Mouse (Mus musculus) intestine, embryonic 14.5 days (tissue): ENCODE measurements at regions not wholly inside any gene's neighbourhood (a gene's known extent, or its start where the extent isn't known, plus 50 kb on each side); places are given as distances from the start of the nearest gene placed in this dataset.
"Not testable (repeated sequence)": the region's sequence is repeated elsewhere in the genome, so short reads cannot be mapped to it uniquely, and the experiment has no call there.

Experiments
- ATAC-seq: fragments of 200-750 bp; cut with Nextera tagmentation; replicated peaks from 2 replicates; pipeline ENCODE4 v1.8.0; 2017; ENCODE audit warnings: low read depth, moderate number of reproducible peaks, moderate TSS enrichment, moderate library complexity; ENCODE audit not compliant: low FRiP score, low TSS enrichment
- DNase-seq: peaks from one replicate; pipeline ENCODE4 v3.0.0-alpha.2; 2018; ENCODE audit warnings: low spot score
- H3K27ac ChIP-seq: fragments of 300-500 bp; sonication (generic); 2 replicates; pipeline ENCODE4 v1.5.1; 2014; ENCODE audit warnings: low read depth, mild to moderate bottlenecking, control low read depth
- H3K27me3 ChIP-seq: fragments of 300-500 bp; sonication (generic); replicated peaks from 2 replicates; pipeline ENCODE4 v1.6.1; 2014; ENCODE audit warnings: low read length, control low read depth; ENCODE audit not compliant: control insufficient read depth, insufficient read depth
- H3K36me3 ChIP-seq: fragments of 300-500 bp; sonication (generic); 2 replicates; pipeline ENCODE4 v1.6.1; 2014; ENCODE audit warnings: low read length, control low read depth; ENCODE audit not compliant: control insufficient read depth, insufficient read depth
- H3K4me1 ChIP-seq: fragments of 300-500 bp; sonication (generic); replicated peaks from 2 replicates; pipeline ENCODE4 v1.6.1; 2014; ENCODE audit warnings: low read length, control low read depth, mixed read lengths; ENCODE audit not compliant: control insufficient read depth, insufficient read depth
- H3K4me2 ChIP-seq: fragments of 300-500 bp; sonication (generic); 2 replicates; pipeline ENCODE4 v1.6.1; 2014; ENCODE audit warnings: low read length
- H3K4me3 ChIP-seq: fragments of 300-500 bp; sonication (generic); 2 replicates; pipeline ENCODE4 v1.5.1; 2014; ENCODE audit warnings: low read depth, low read length, control low read depth, mixed read lengths
- H3K9ac ChIP-seq: fragments of 300-500 bp; sonication (generic); 2 replicates; pipeline ENCODE4 v1.6.1; 2014; ENCODE audit warnings: mild to moderate bottlenecking, low read length
- H3K9me3 ChIP-seq: fragments of 300-500 bp; sonication (generic); 2 replicates; pipeline ENCODE4 v1.6.1; 2016; ENCODE audit warnings: low read length, control low read depth; ENCODE audit not compliant: control insufficient read depth
- WGBS: fragments of 180-500 bp; shearing (Covaris S2); extraction: QIAGEN DNeasy Blood & Tissue Kit; methylation state at CpG from one replicate; pipeline ENCODE4 v1.1.7; 2014; 5-methylcytosine and 5-hydroxymethylcytosine counted together

- ATAC-seq, H3K9ac ChIP-seq, H3K4me3 ChIP-seq, H3K36me3 ChIP-seq, DNase-seq, H3K27me3 ChIP-seq, H3K4me1 ChIP-seq, H3K27ac ChIP-seq, H3K4me2 ChIP-seq, H3K9me3 ChIP-seq: not testable (repeated sequence)
- 88% methylated on average over 3 of the region's 3 CpGs for WGBS
These were observed 203.3 kb upstream of the Cntn5 start for GRCm38 (mm10) chr9:11107828-11108227.

DNA sequence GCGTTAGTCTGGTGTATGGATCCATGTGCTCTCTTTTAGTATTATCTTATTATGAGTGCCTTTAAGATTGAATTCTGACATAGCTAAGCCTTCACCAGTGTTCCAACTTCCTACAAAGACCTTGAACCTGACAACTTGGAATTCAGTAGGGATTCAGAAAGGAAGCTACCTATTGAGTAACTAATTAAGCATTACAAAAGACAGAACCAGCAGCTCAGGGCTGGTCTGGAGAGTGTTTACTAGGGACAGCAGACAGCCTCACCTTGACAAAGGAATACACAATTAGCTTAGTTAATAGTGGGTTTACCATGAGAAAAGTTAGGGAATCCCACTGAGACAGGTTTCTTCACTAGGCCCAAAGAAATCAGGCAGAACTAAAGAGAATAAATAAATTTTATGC lies 202.6 kb upstream of the Cntn5 start:
- not testable (repeated sequence) for H3K27me3 ChIP-seq, H3K9me3 ChIP-seq, H3K27ac ChIP-seq, H3K4me1 ChIP-seq, H3K4me2 ChIP-seq, H3K4me3 ChIP-seq, DNase-seq, H3K36me3 ChIP-seq, ATAC-seq, H3K9ac ChIP-seq
- 96% methylated on average over 1 of the region's 1 CpGs for WGBS

- no peak overlapping the region for H3K4me3 ChIP-seq
- H3K27me3 ChIP-seq: no peaks in the 10 kb centered on the region
- H3K9me3 ChIP-seq: 0 out of 2 replicates have a peak, but pooled peaks cover 3% of the 10 kb centered on the region
- DNase-seq: no peak
- WGBS: 90% methylated on average over 2 of the region's 2 CpGs
- H3K9ac ChIP-seq: no peak overlapping the region
- no peak overlapping the region for H3K27ac ChIP-seq
- H3K4me2 ChIP-seq: no peak overlapping the region
- ATAC-seq: no peak
- H3K4me1 ChIP-seq: no peaks in the 10 kb centered on the region
- no peaks in the 10 kb centered on the region for H3K36me3 ChIP-seq
These were observed 201.7 kb upstream of the Cntn5 start for GRCm38 (mm10) chr9:11106268-11106667.

- Histone ChIP-seq H3K4me1 (no peaks in the 10 kb centered on the region), H3K4me3 (no peak overlapping the region), H3K36me3 (no peaks in the 10 kb centered on the region), H3K9ac (no peak overlapping the region), H3K4me2 (no peak overlapping the region), H3K27ac (no peak overlapping the region), H3K27me3 (no peaks in the 10 kb centered on the region), H3K9me3 (0 out of 2 replicates have a peak, but pooled peaks cover 3% of the 10 kb centered on the region)
- ATAC-seq (no peak), DNase-seq (no peak)
- WGBS: 81% methylated on average over 4 of the region's 4 CpGs
These were observed 198.9 kb upstream of the Cntn5 start for GRCm38 (mm10) chr9:11103448-11103847.

- WGBS: 86% methylated on average over 1 of the region's 1 CpGs
- no peak for ATAC-seq
These were observed 188.3 kb upstream of the Cntn5 start for GRCm38 (mm10) chr9:11092874-11093273.

GRCm38 (mm10) chr9:11067125-11067524 lies 162.6 kb upstream of the Cntn5 start:
- ATAC-seq: not testable (repeated sequence)

More at GRCm38 (mm10) chr9:11092874-11093273, 188.3 kb upstream of the Cntn5 start:
- Histone ChIP-seq H3K27ac (no peak overlapping the region), H3K27me3 (no peaks in the 10 kb centered on the region), H3K4me2 (no peak overlapping the region), H3K4me3 (no peak overlapping the region), H3K9ac (no peak overlapping the region), H3K9me3 (no peaks in the 10 kb centered on the region), H3K36me3 (no peaks in the 10 kb centered on the region), H3K4me1 (no peaks in the 10 kb centered on the region)
- DNase-seq: no peak

GRCm38 (mm10) chr9:11062856-11063255 lies 158.3 kb upstream of the Cntn5 start:
- H3K4me2 ChIP-seq: no peak overlapping the region
- H3K27ac ChIP-seq: no peak overlapping the region
- ATAC-seq (no peak), DNase-seq (no peak)
- no peaks in the 10 kb centered on the region for H3K27me3 ChIP-seq
- H3K9ac ChIP-seq: no peak overlapping the region
- no peaks in the 10 kb centered on the region for H3K4me1 ChIP-seq
- WGBS: 70% methylated on average over 1 of the region's 1 CpGs
- H3K9me3 ChIP-seq: no peaks in the 10 kb centered on the region
- H3K36me3 ChIP-seq: no peaks in the 10 kb centered on the region
- no peak overlapping the region for H3K4me3 ChIP-seq

More at GRCm38 (mm10) chr9:11067125-11067524, 162.6 kb upstream of the Cntn5 start:
- not testable (repeated sequence) for H3K4me2 ChIP-seq, H3K27ac ChIP-seq, H3K27me3 ChIP-seq, H3K9me3 ChIP-seq, H3K4me1 ChIP-seq, H3K36me3 ChIP-seq, H3K9ac ChIP-seq, DNase-seq, H3K4me3 ChIP-seq
- 40% methylated on average over 2 of the region's 2 CpGs for WGBS
